Mouse (Mus musculus) midbrain, embryonic 10.5 days (tissue): ENCODE data around the gene Pitpna. TPM values are rescaled to one million over a fixed set of nuclear protein-coding genes. Genes with fewer than 3 reads are reported as not detected.

Source experiments
- DNase-seq: peaks from one replicate; pipeline ENCODE4 v3.0.0-alpha.2; 2017; ENCODE audit warnings: low spot score
- H3K27ac ChIP-seq: fragments of 300-500 bp; sonication (generic); replicated peaks from 2 replicates; pipeline ENCODE4 v1.5.1; 2016; ENCODE audit warnings: mild to moderate bottlenecking
- H3K27me3 ChIP-seq: fragments of 300-500 bp; sonication (generic); 2 replicates; pipeline ENCODE4 v1.6.1; 2016; ENCODE audit warnings: low read depth, mild to moderate bottlenecking; ENCODE audit not compliant: poor library complexity, severe bottlenecking
- H3K36me3 ChIP-seq: fragments of 300-500 bp; sonication (generic); 2 replicates; pipeline ENCODE4 v1.6.1; 2016; ENCODE audit warnings: mild to moderate bottlenecking, moderate library complexity
- H3K4me1 ChIP-seq: fragments of 300-500 bp; sonication (generic); 2 replicates; pipeline ENCODE4 v1.6.1; 2016
- H3K4me3 ChIP-seq: fragments of 300-500 bp; sonication (generic); 2 replicates; pipeline ENCODE4 v1.5.1; 2016; ENCODE audit warnings: mild to moderate bottlenecking, moderate library complexity
- H3K9me3 ChIP-seq: fragments of 300-500 bp; sonication (generic); replicated peaks from 2 replicates; pipeline ENCODE4 v1.6.1; 2016; ENCODE audit warnings: mild to moderate bottlenecking
- WGBS: fragments of 180-500 bp; shearing (Covaris S2); methylation state at CpG from one replicate; pipeline ENCODE4 v1.1.7; 2016; 5-methylcytosine and 5-hydroxymethylcytosine counted together
- polyA plus RNA-seq: library from polyadenylated mRNA; unstranded; fragments of >200 nt; fragmentation: Nextera tagmentation; extraction: Ambion mirVana; gene quantifications from 2 replicates; pipeline ENCODE4 v1.2.1, GENCODE M21; 2016

Pitpna gene
- 63.4 and 65.5 TPM in 2 replicates for polyA plus RNA-seq

GRCm38 (mm10) chr11:75587493-75588284 lies at the start of gene Pitpna:
Gene Pitpna (plus strand): TSS chr11:75588097.
- Histone ChIP-seq H3K27me3 (no peaks in the 10 kb centered on the region), H3K4me1 (peaks cover 32% of the 10 kb centered on the region), H3K36me3 (peaks cover 20% of the 10 kb centered on the region), H3K27ac (peak within 1 kb of the TSS; percentile 92), H3K4me3 (peak within 1 kb of the TSS; percentile 69), H3K9me3 (no peaks in the 10 kb centered on the region)
- 6% methylated on average over 49 of the region's 49 CpGs for WGBS
- peak; percentile 91 for DNase-seq

GRCm38 (mm10) chr11:75538184-75538969 lies 49.5 kb upstream of the Pitpna start:
- Histone ChIP-seq H3K27me3 (peaks cover under 1% of the 10 kb centered on the region; the same call in 1 of the 2 replicates), H3K9me3 (no peaks in the 10 kb centered on the region), H3K36me3 (no peaks in the 10 kb centered on the region), H3K4me1 (peaks cover 40% of the 10 kb centered on the region), H3K4me3 (no peak overlapping the region), H3K27ac (peak overlapping the region; percentile 68)
- WGBS: 75% methylated on average over 9 of the region's 9 CpGs
- no peak for DNase-seq

GRCm38 (mm10) chr11:75538970-75539299 lies 49.0 kb upstream of the Pitpna start:
- peaks cover 39% of the 10 kb centered on the region for H3K4me1 ChIP-seq
- no peak overlapping the region for H3K27ac ChIP-seq
- H3K27me3 ChIP-seq: no peaks in the 10 kb centered on the region
- H3K36me3 ChIP-seq: no peaks in the 10 kb centered on the region
- no peaks in the 10 kb centered on the region for H3K9me3 ChIP-seq
- DNase-seq: no peak
- no peak overlapping the region for H3K4me3 ChIP-seq
- 96% methylated on average over 13 of the region's 13 CpGs for WGBS

GRCm38 (mm10) chr11:75540209-75540608 lies 47.7 kb upstream of the Pitpna start:
- Histone ChIP-seq H3K4me1 (peaks cover 29% of the 10 kb centered on the region), H3K9me3 (no peaks in the 10 kb centered on the region), H3K4me3 (no peak overlapping the region), H3K27ac (peak overlapping the region; percentile 46; the same call in 1 of the 2 replicates), H3K27me3 (no peaks in the 10 kb centered on the region), H3K36me3 (0 out of 2 replicates have a peak, but pooled peaks cover 2% of the 10 kb centered on the region)
- 92% methylated on average over 8 of the region's 8 CpGs for WGBS
- DNase-seq: no peak

- DNase-seq: no peak
- Histone ChIP-seq H3K4me3 (no peak overlapping the region), H3K27me3 (no peaks in the 10 kb centered on the region), H3K4me1 (peaks cover 32% of the 10 kb centered on the region), H3K36me3 (0 out of 2 replicates have a peak, but pooled peaks cover 2% of the 10 kb centered on the region), H3K27ac (peak overlapping the region; percentile 14), H3K9me3 (no peaks in the 10 kb centered on the region)
- 76% methylated on average over 19 of the region's 19 CpGs for WGBS
These were observed 47.0 kb upstream of the Pitpna start for GRCm38 (mm10) chr11:75540710-75541581.

GRCm38 (mm10) chr11:75544713-75545112 lies 43.2 kb upstream of the Pitpna start:
- Histone ChIP-seq H3K9me3 (no peaks in the 10 kb centered on the region), H3K36me3 (0 out of 2 replicates have a peak, but pooled peaks cover 2% of the 10 kb centered on the region), H3K27me3 (no peaks in the 10 kb centered on the region), H3K4me3 (no peak overlapping the region), H3K4me1 (peaks cover 29% of the 10 kb centered on the region), H3K27ac (no peak overlapping the region)
- DNase-seq: no peak
- WGBS: 90% methylated on average over 9 of the region's 9 CpGs

- H3K36me3 ChIP-seq: 0 out of 2 replicates have a peak, but pooled peaks cover 2% of the 10 kb centered on the region
- H3K9me3 ChIP-seq: no peaks in the 10 kb centered on the region
- 85% methylated on average over 4 of the region's 4 CpGs for WGBS
- no peak for DNase-seq
- H3K27ac ChIP-seq: peak overlapping the region; percentile 43; the same call in 1 of the 2 replicates
- no peak overlapping the region for H3K4me3 ChIP-seq
- peaks cover 32% of the 10 kb centered on the region for H3K4me1 ChIP-seq
- no peaks in the 10 kb centered on the region for H3K27me3 ChIP-seq
These were observed 41.8 kb upstream of the Pitpna start for GRCm38 (mm10) chr11:75546057-75546456.

GRCm38 (mm10) chr11:75549658-75550111 lies 38.2 kb upstream of the Pitpna start:
- H3K27ac ChIP-seq: peak overlapping the region; percentile 24
- H3K4me3 ChIP-seq: no peak overlapping the region
- peaks cover 46% of the 10 kb centered on the region for H3K4me1 ChIP-seq
- H3K27me3 ChIP-seq: no peaks in the 10 kb centered on the region
- no peak for DNase-seq
- H3K36me3 ChIP-seq: 0 out of 2 replicates have a peak, but pooled peaks cover 2% of the 10 kb centered on the region
- 59% methylated on average over 5 of the region's 5 CpGs for WGBS
- H3K9me3 ChIP-seq: no peaks in the 10 kb centered on the region

GRCm38 (mm10) chr11:75550200-75550946 lies 37.5 kb upstream of the Pitpna start:
- no peaks in the 10 kb centered on the region for H3K9me3 ChIP-seq
- 67% methylated on average over 12 of the region's 12 CpGs for WGBS
- H3K4me1 ChIP-seq: peaks cover 46% of the 10 kb centered on the region
- no peak overlapping the region for H3K4me3 ChIP-seq
- DNase-seq: no peak
- no peaks in the 10 kb centered on the region for H3K36me3 ChIP-seq
- no peaks in the 10 kb centered on the region for H3K27me3 ChIP-seq
- peak overlapping the region; percentile 24 for H3K27ac ChIP-seq

GRCm38 (mm10) chr11:75551321-75551720 lies 36.6 kb upstream of the Pitpna start:
- Histone ChIP-seq H3K27ac (0 out of 2 replicates have a peak overlapping the region, but pooled peaks have one; percentile 24), H3K27me3 (no peaks in the 10 kb centered on the region), H3K4me3 (no peak overlapping the region), H3K36me3 (no peaks in the 10 kb centered on the region), H3K9me3 (no peaks in the 10 kb centered on the region), H3K4me1 (peaks cover 37% of the 10 kb centered on the region)
- WGBS: 91% methylated on average over 5 of the region's 5 CpGs
- DNase-seq: no peak

- WGBS: 77% methylated on average over 9 of the region's 9 CpGs
- H3K9me3 ChIP-seq: no peaks in the 10 kb centered on the region
- H3K27ac ChIP-seq: peak overlapping the region; percentile 47; the same call in 1 of the 2 replicates
- H3K4me1 ChIP-seq: peaks cover 39% of the 10 kb centered on the region
- H3K27me3 ChIP-seq: no peaks in the 10 kb centered on the region
- DNase-seq: no peak
- no peak overlapping the region for H3K4me3 ChIP-seq
- no peaks in the 10 kb centered on the region for H3K36me3 ChIP-seq
These were observed 35.9 kb upstream of the Pitpna start for GRCm38 (mm10) chr11:75551961-75552441.
